Comparison of ENCODE assay signal across 2 mouse cellular contexts in genomic region chr19:56778532-56778931, GRCm38 (mm10). TPM values are rescaled to one million over a fixed set of nuclear protein-coding genes. Genes with fewer than 3 reads are reported as not detected.
"Had no signal": no experiment of that assay in that cellular context is flagged by ENCODE, and none has a peak within 500 bp of the region (broad histone marks: within the 10 kb centered on the region; RNA-seq: fewer than 3 reads in every experiment).

No protein-coding gene starts in this region.

RNA-seq across cellular contexts. Expression of gene Tdrd1, which starts 47.5 kb away (rescaled TPM):
- polyA plus RNA-seq: macrophage, myocyte had no signal
